Mouse (Mus musculus): ENCODE results near the gene Gm21292. TPM values are rescaled to one million over a fixed set of nuclear protein-coding genes. Genes with fewer than 3 reads are reported as not detected.
"Not testable (repeated sequence)": the region's sequence is repeated elsewhere in the genome, so short reads cannot be mapped to it uniquely, and the experiment has no call there.

Gm21292 gene
- total RNA-seq (2021) = not detected

DNA sequence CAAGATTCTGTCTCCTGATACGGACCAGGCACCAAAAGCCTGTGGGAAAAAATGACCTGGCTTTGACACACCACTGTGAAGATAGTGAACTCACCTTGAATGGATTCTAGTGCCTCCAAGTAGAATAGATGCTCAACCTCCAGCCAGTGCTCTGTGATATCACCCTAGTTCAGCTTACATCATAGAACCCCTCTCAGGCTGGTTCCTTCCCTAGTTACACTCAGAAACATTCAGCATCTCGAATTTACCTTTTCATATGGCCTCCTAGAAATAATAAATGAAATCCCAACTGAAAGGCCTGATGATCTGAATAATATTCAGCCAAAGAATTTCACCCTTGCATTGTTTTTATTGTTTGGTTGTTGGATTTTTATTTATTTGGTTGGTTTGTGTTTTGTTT is at the start of gene Gm21292:
TSS of gene Gm21292 (minus strand) at position 101 of the 400 bp plus-strand sequence.
- DNase-seq; intact Hi-C loops (cut with DNase I): not testable (repeated sequence)

Other genes starting within 250 kb of the Gm21292 start
- not detected for gene Gm21721, start 68.3 kb upstream of the Gm21292 start, total RNA-seq (2021)
- not detected for gene Gm21812, start 213.3 kb upstream of the Gm21292 start, total RNA-seq (2021)

Measured in heart, postnatal 36 days (tissue).